Mouse (Mus musculus): ENCODE results near the gene Cenpm.
"Not testable (repeated sequence)": the region's sequence is repeated elsewhere in the genome, so short reads cannot be mapped to it uniquely, and the experiment has no call there.

The Cenpm gene

GRCm38 (mm10) chr15:82244115-82244804, at the start of gene Cenpm:
Gene Cenpm (minus strand): TSS chr15:82244748.
- peak; percentile 90 for DNase-seq (ENCODE audit: low spot score)

GRCm38 (mm10) chr15:82294059-82294458, 49.5 kb upstream of the Cenpm start:
- no peak for DNase-seq (ENCODE audit: low spot score)

- no peak for DNase-seq (ENCODE audit: low spot score)
These were observed 48.7 kb upstream of the Cenpm start for GRCm38 (mm10) chr15:82293271-82293711.

- no peak for DNase-seq (ENCODE audit: low spot score)
These were observed 48.3 kb upstream of the Cenpm start for GRCm38 (mm10) chr15:82292851-82293250.

GRCm38 (mm10) chr15:82290252-82290651, 45.7 kb upstream of the Cenpm start:
- no peak for DNase-seq (ENCODE audit: low spot score)

GRCm38 (mm10) chr15:82286157-82286556, 41.6 kb upstream of the Cenpm start:
- DNase-seq (ENCODE audit: low spot score) = no peak

GRCm38 (mm10) chr15:82280638-82281037, 36.1 kb upstream of the Cenpm start:
- no peak for DNase-seq (ENCODE audit: low spot score)

- DNase-seq (ENCODE audit: low spot score) = no peak
These were observed 33.0 kb upstream of the Cenpm start for GRCm38 (mm10) chr15:82277591-82277990.

GRCm38 (mm10) chr15:82274927-82275901, 30.7 kb upstream of the Cenpm start:
- peak; percentile 19 for DNase-seq (ENCODE audit: low spot score)

- no peak for DNase-seq (ENCODE audit: low spot score)
These were observed 30.0 kb upstream of the Cenpm start, which contains the start of gene Sept3 for GRCm38 (mm10) chr15:82274593-82274926. Gene Sept3 (plus strand): TSS chr15:82274893.

GRCm38 (mm10) chr15:82272295-82272694, 27.7 kb upstream of the Cenpm start:
- DNase-seq (ENCODE audit: low spot score) = no peak

GRCm38 (mm10) chr15:82271201-82271600, 26.7 kb upstream of the Cenpm start:
- DNase-seq (ENCODE audit: low spot score) = peak; percentile 70

- no peak for DNase-seq (ENCODE audit: low spot score)
These were observed 24.2 kb upstream of the Cenpm start for GRCm38 (mm10) chr15:82268783-82269182.

GRCm38 (mm10) chr15:82268185-82268584, 23.6 kb upstream of the Cenpm start:
- no peak for DNase-seq (ENCODE audit: low spot score)

GRCm38 (mm10) chr15:82266356-82266755, 21.8 kb upstream of the Cenpm start:
- DNase-seq (ENCODE audit: low spot score) = peak; percentile 55

GRCm38 (mm10) chr15:82259510-82259909, 15.0 kb upstream of the Cenpm start:
- DNase-seq (ENCODE audit: low spot score) = peak; percentile 58

- DNase-seq (ENCODE audit: low spot score) = no peak
These were observed 11.4 kb upstream of the Cenpm start for GRCm38 (mm10) chr15:82255944-82256383.

GRCm38 (mm10) chr15:82255248-82255647, 10.7 kb upstream of the Cenpm start:
- DNase-seq (ENCODE audit: low spot score) = no peak

GRCm38 (mm10) chr15:82252097-82252496, 7.5 kb upstream of the Cenpm start, which contains the start of gene 1500009C09Rik:
Gene 1500009C09Rik (plus strand): TSS chr15:82252397.
- no peak for DNase-seq (ENCODE audit: low spot score)

- DNase-seq (ENCODE audit: low spot score) = no peak
These were observed 7.0 kb upstream of the Cenpm start for GRCm38 (mm10) chr15:82251579-82251978.

- DNase-seq (ENCODE audit: low spot score) = no peak
These were observed 2.7 kb upstream of the Cenpm start for GRCm38 (mm10) chr15:82247131-82247776.

- DNase-seq (ENCODE audit: low spot score) = not testable (repeated sequence)
These were observed 235 bp upstream of the Cenpm start for GRCm38 (mm10) chr15:82244805-82245161.
